Mouse (Mus musculus): ENCODE results near the gene 1700001J03Rik.

DNA sequence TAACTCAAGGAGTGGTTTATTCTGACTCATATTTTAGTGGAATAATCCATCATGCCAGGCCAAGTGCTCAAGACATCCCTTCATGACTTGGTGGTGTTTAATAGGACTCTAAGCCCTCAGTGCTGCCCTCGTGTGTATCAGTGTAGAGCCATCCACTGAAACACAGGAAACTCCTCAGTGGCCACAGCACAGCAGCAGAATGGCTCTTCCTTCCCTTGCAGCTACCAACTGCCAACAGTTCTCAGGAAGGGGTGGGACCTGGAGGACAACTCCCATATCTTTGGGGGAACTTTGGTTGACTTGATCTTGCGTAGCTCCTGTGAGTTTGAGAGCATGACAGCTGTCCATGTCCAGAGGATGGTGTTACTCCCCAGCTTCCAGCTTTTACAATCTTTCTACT, 18.8 kb upstream of the 1700001J03Rik start:
- TF ChIP-seq CTCF (IDR thresholded peaks at IDR 0.05; ENCODE audit: extremely low read depth, insufficient read depth, low read length) (no peak), POLR2A (IDR thresholded peaks at IDR 0.05; ENCODE audit: extremely low read depth, insufficient read depth, low read length) (no peak)
